Mouse (Mus musculus) embryonic facial prominence, embryonic 11.5 days (tissue): ENCODE measurements at regions not wholly inside any gene's neighbourhood (a gene's known extent, or its start where the extent isn't known, plus 50 kb on each side); places are given as distances from the start of the nearest gene placed in this dataset.
"Not testable (repeated sequence)": the region's sequence is repeated elsewhere in the genome, so short reads cannot be mapped to it uniquely, and the experiment has no call there.

Experiments used
- ATAC-seq: fragments of 200-750 bp; cut with Nextera tagmentation; replicated peaks from 2 replicates; pipeline ENCODE4 v1.8.0; 2017; ENCODE audit warnings: low read depth; ENCODE audit not compliant: insufficient number of reproducible peaks, low FRiP score, low TSS enrichment
- DNase-seq: peaks from one replicate; pipeline ENCODE4 v3.0.0-alpha.2; 2015; ENCODE audit warnings: low spot score
- H3K27ac ChIP-seq: fragments of 300-500 bp; sonication (generic); replicated peaks from 2 replicates; pipeline ENCODE4 v1.5.1; 2014; ENCODE audit warnings: mild to moderate bottlenecking, low read depth, low read length, control low read depth
- H3K27me3 ChIP-seq: fragments of 300-500 bp; sonication (generic); 2 replicates; pipeline ENCODE4 v1.6.1; 2014; ENCODE audit warnings: mild to moderate bottlenecking, low read length, moderate library complexity, mixed read lengths; ENCODE audit not compliant: control insufficient read depth, insufficient read depth
- H3K36me3 ChIP-seq: fragments of 300-500 bp; sonication (generic); replicated peaks from 2 replicates; pipeline ENCODE4 v1.6.1; 2014; ENCODE audit warnings: low read depth, mild to moderate bottlenecking, low read length, moderate library complexity, mixed read lengths; ENCODE audit not compliant: control insufficient read depth, insufficient read depth
- H3K4me1 ChIP-seq: fragments of 300-500 bp; sonication (generic); 2 replicates; pipeline ENCODE4 v1.6.1; 2014; ENCODE audit warnings: low read length, mixed read lengths; ENCODE audit not compliant: control insufficient read depth, insufficient read depth
- H3K4me2 ChIP-seq: fragments of 300-500 bp; sonication (generic); 2 replicates; pipeline ENCODE4 v1.6.1; 2014; ENCODE audit warnings: low read depth, mild to moderate bottlenecking, control low read depth, low read length, moderate library complexity
- H3K4me3 ChIP-seq: fragments of 300-500 bp; sonication (generic); 2 replicates; pipeline ENCODE4 v1.5.1; 2014; ENCODE audit warnings: low read depth, low read length, control low read depth
- H3K9ac ChIP-seq: fragments of 300-500 bp; sonication (generic); replicated peaks from 2 replicates; pipeline ENCODE4 v1.6.1; 2014; ENCODE audit warnings: mild to moderate bottlenecking, control low read depth, low read length
- H3K9me3 ChIP-seq: fragments of 300-500 bp; sonication (generic); replicated peaks from 2 replicates; pipeline ENCODE4 v1.6.1; 2016; ENCODE audit warnings: mild to moderate bottlenecking, low read length, inconsistent platforms, mixed read lengths; ENCODE audit not compliant: control insufficient read depth
- WGBS: fragments of 180-500 bp; shearing (Covaris S2); extraction: QIAGEN DNeasy Blood & Tissue Kit; methylation state at CpG from one replicate; pipeline ENCODE4 v1.1.7; 2014; 5-methylcytosine and 5-hydroxymethylcytosine counted together

GRCm38 (mm10) chr5:142281997-142282396, 119.3 kb upstream of the Foxk1 start:
- H3K9me3 ChIP-seq, result no peaks in the 10 kb centered on the region
- no peak overlapping the region for H3K27ac ChIP-seq
- H3K27me3 ChIP-seq, result no peaks in the 10 kb centered on the region
- ATAC-seq, result no peak
- DNase-seq, result no peak
- H3K4me3 ChIP-seq, result no peak overlapping the region
- no peak overlapping the region for H3K4me2 ChIP-seq
- H3K9ac ChIP-seq, result no peak overlapping the region
- no peaks in the 10 kb centered on the region for H3K36me3 ChIP-seq
- 82% methylated on average over 9 of the region's 9 CpGs for WGBS
- no peaks in the 10 kb centered on the region for H3K4me1 ChIP-seq

GRCm38 (mm10) chr5:142287981-142288380, 113.3 kb upstream of the Foxk1 start:
- H3K27me3 ChIP-seq, result no peaks in the 10 kb centered on the region
- H3K9me3 ChIP-seq, result peaks cover 2% of the 10 kb centered on the region
- H3K36me3 ChIP-seq, result no peaks in the 10 kb centered on the region
- no peak overlapping the region for H3K4me3 ChIP-seq
- DNase-seq (no peak), ATAC-seq (no peak)
- H3K27ac ChIP-seq, result no peak overlapping the region
- no peaks in the 10 kb centered on the region for H3K4me1 ChIP-seq
- WGBS, result 87% methylated on average over 2 of the region's 2 CpGs
- H3K9ac ChIP-seq, result no peak overlapping the region
- no peak overlapping the region for H3K4me2 ChIP-seq

GRCm38 (mm10) chr5:142291451-142291850, 109.8 kb upstream of the Foxk1 start:
- Histone ChIP-seq H3K4me1 (no peaks in the 10 kb centered on the region), H3K27me3 (no peaks in the 10 kb centered on the region), H3K27ac (no peak overlapping the region), H3K4me2 (no peak overlapping the region), H3K9me3 (peaks cover 2% of the 10 kb centered on the region), H3K4me3 (no peak overlapping the region), H3K9ac (no peak overlapping the region), H3K36me3 (no peaks in the 10 kb centered on the region)
- no peak for DNase-seq
- no peak for ATAC-seq
- WGBS, result 91% methylated on average over 10 of the region's 10 CpGs

GRCm38 (mm10) chr5:142296401-142296800, 104.9 kb upstream of the Foxk1 start:
- not testable (repeated sequence) for H3K36me3 ChIP-seq, H3K4me2 ChIP-seq, H3K9ac ChIP-seq, H3K27me3 ChIP-seq, H3K4me1 ChIP-seq, H3K4me3 ChIP-seq, H3K27ac ChIP-seq, H3K9me3 ChIP-seq, ATAC-seq, DNase-seq
- WGBS, result 91% methylated on average over 2 of the region's 2 CpGs

- Histone ChIP-seq H3K27me3 (no peaks in the 10 kb centered on the region), H3K9ac (no peak overlapping the region), H3K4me3 (no peak overlapping the region), H3K4me2 (no peak overlapping the region), H3K9me3 (no peaks in the 10 kb centered on the region), H3K27ac (no peak overlapping the region), H3K4me1 (no peaks in the 10 kb centered on the region), H3K36me3 (no peaks in the 10 kb centered on the region)
- 92% methylated on average over 5 of the region's 5 CpGs for whole genome bisulfite sequencing
- DNase-seq (no peak), ATAC-seq (no peak)
Measured at GRCm38 (mm10) chr5:142299621-142300020, 101.7 kb upstream of the Foxk1 start.

- H3K9ac ChIP-seq, result no peak overlapping the region
- ATAC-seq (no peak), DNase-seq (no peak)
- H3K4me2 ChIP-seq, result no peak overlapping the region
- no peaks in the 10 kb centered on the region; the same call in 1 of the 2 replicates for H3K9me3 ChIP-seq
- no peaks in the 10 kb centered on the region for H3K36me3 ChIP-seq
- H3K27ac ChIP-seq, result no peak overlapping the region
- no peak overlapping the region for H3K4me3 ChIP-seq
- 93% methylated on average over 3 of the region's 3 CpGs for WGBS
- H3K27me3 ChIP-seq, result no peaks in the 10 kb centered on the region
- H3K4me1 ChIP-seq, result no peaks in the 10 kb centered on the region
Measured at GRCm38 (mm10) chr5:142308511-142308910, 92.8 kb upstream of the Foxk1 start.

GRCm38 (mm10) chr5:142313944-142314343, 87.4 kb upstream of the Foxk1 start:
- WGBS, result 84% methylated on average over 8 of the region's 8 CpGs
- H3K9me3 ChIP-seq, result no peaks in the 10 kb centered on the region
- no peak overlapping the region for H3K27ac ChIP-seq
- DNase-seq (no peak), ATAC-seq (no peak)
- H3K36me3 ChIP-seq, result no peaks in the 10 kb centered on the region
- H3K4me2 ChIP-seq, result no peak overlapping the region
- no peak overlapping the region for H3K9ac ChIP-seq
- no peaks in the 10 kb centered on the region for H3K4me1 ChIP-seq
- no peak overlapping the region for H3K4me3 ChIP-seq
- no peaks in the 10 kb centered on the region for H3K27me3 ChIP-seq

- Histone ChIP-seq H3K4me3 (no peak overlapping the region), H3K4me1 (no peaks in the 10 kb centered on the region), H3K9ac (no peak overlapping the region), H3K27me3 (no peaks in the 10 kb centered on the region), H3K9me3 (no peaks in the 10 kb centered on the region), H3K36me3 (no peaks in the 10 kb centered on the region), H3K4me2 (no peak overlapping the region), H3K27ac (no peak overlapping the region)
- DNase-seq (no peak), ATAC-seq (no peak)
- WGBS, result 84% methylated on average over 5 of the region's 5 CpGs
Measured at GRCm38 (mm10) chr5:142314466-142314865, 86.8 kb upstream of the Foxk1 start.
